Mouse (Mus musculus) liver, embryonic 14.5 days (tissue): ENCODE results near the gene Gpr183. TPM values are rescaled to one million over a fixed set of nuclear protein-coding genes. Genes with fewer than 3 reads are reported as not detected.

ENCODE experiments used
- ATAC-seq: fragments of 200-750 bp; cut with Nextera tagmentation; 2 replicates; pipeline ENCODE4 v1.8.0; 2017; ENCODE audit warnings: moderate number of reproducible peaks, mild to moderate bottlenecking, moderate library complexity; ENCODE audit not compliant: insufficient read depth
- DNase-seq, 3 experiments: peaks; one replicate each; pipeline ENCODE4 v3.0.0-alpha.2; 2012 to 2013; ENCODE audit warnings: low read depth in 3 of 3, low spot score in 3 of 3
- H3K27ac ChIP-seq: fragments of 300-500 bp; sonication (generic); 2 replicates; pipeline ENCODE4 v1.5.1; 2014; ENCODE audit warnings: moderate library complexity, mild to moderate bottlenecking, control low read depth, inconsistent platforms
- H3K27me3 ChIP-seq: fragments of 300-500 bp; sonication (generic); 2 replicates; pipeline ENCODE4 v1.6.1; 2014; ENCODE audit warnings: mild to moderate bottlenecking, low read length, moderate library complexity; ENCODE audit not compliant: control insufficient read depth, insufficient read depth
- H3K36me3 ChIP-seq: fragments of 300-500 bp; sonication (generic); replicated peaks from 2 replicates; pipeline ENCODE4 v1.6.1; 2014; ENCODE audit warnings: low read depth; ENCODE audit not compliant: control insufficient read depth, insufficient read depth
- H3K4me1 ChIP-seq, 2 experiments: fragments of 200-500 bp in 1 of 2; fragments of 300-500 bp in 1 of 2; sonication (generic) in 1 of 2; replicated peaks; 2 replicates each; pipeline ENCODE4 v1.6.1; 2012 to 2014; ENCODE audit warnings: antibody characterized with exemption in 1 of 2, inconsistent platforms in 1 of 2, low read length in 1 of 2; ENCODE audit not compliant: control insufficient read depth in 2 of 2, insufficient read depth in 2 of 2
- H3K4me2 ChIP-seq: fragments of 300-500 bp; sonication (generic); 2 replicates; pipeline ENCODE4 v1.6.1; 2014; ENCODE audit warnings: low read depth, mild to moderate bottlenecking, control low read depth, moderate library complexity
- H3K4me3 ChIP-seq, 2 experiments: fragments of 200-500 bp in 1 of 2; fragments of 300-500 bp in 1 of 2; sonication (generic) in 1 of 2; 2 replicates each; pipeline ENCODE4 v1.5.1; 2012 to 2014; ENCODE audit warnings: low read depth in 2 of 2, low read length in 2 of 2, mild to moderate bottlenecking in 2 of 2, control low read depth in 1 of 2, inconsistent platforms in 1 of 2, moderate library complexity in 1 of 2; ENCODE audit not compliant: insufficient read depth in 1 of 2
- H3K9ac ChIP-seq: fragments of 300-500 bp; sonication (generic); replicated peaks from 2 replicates; pipeline ENCODE4 v1.6.1; 2014; ENCODE audit warnings: mild to moderate bottlenecking, control low read depth, moderate library complexity
- H3K9me3 ChIP-seq: fragments of 300-500 bp; sonication (generic); 2 replicates; pipeline ENCODE4 v1.6.1; 2016; ENCODE audit warnings: low read length, mixed read lengths; ENCODE audit not compliant: control insufficient read depth
- CTCF ChIP-seq: IDR thresholded peaks from 2 replicates; pipeline ENCODE4 v1.5.1; 2016; ENCODE audit warnings: antibody characterized with exemption, low read depth, control low read depth
- EP300 ChIP-seq: IDR thresholded peaks from 2 replicates; pipeline ENCODE4 v1.6.1; 2016; ENCODE audit warnings: antibody characterized with exemption, low read depth
- WGBS: fragments of 180-500 bp; shearing (Covaris S2); extraction: QIAGEN DNeasy Blood & Tissue Kit; methylation state at CpG from one replicate; pipeline ENCODE4 v1.1.7; 2014; ENCODE audit not compliant: insufficient replicate concordance; 5-methylcytosine and 5-hydroxymethylcytosine counted together
- polyA plus RNA-seq, 2 experiments: library from polyadenylated mRNA; depleted of rRNA in 1 of 2; stranded (reverse) in 1 of 2; unstranded in 1 of 2; fragments of >200 nt; fragmentation: Nextera tagmentation in 1 of 2; extraction: Ambion mirVana in 1 of 2; gene quantifications; 2 replicates each; pipeline versions ENCODE4 v1.2.1 to v1.2.3; 2012 to 2014

Gene Gpr183
- polyA plus RNA-seq, 2 experiments = 0.62 to 0.75 TPM

GRCm38 (mm10) chr14:121954608-121955007, 10.4 kb downstream of the Gpr183 start:
- no peak overlapping the region for H3K9ac ChIP-seq
- no peaks in the 10 kb centered on the region for H3K27me3 ChIP-seq
- DNase-seq = no peak
- no peak for TF ChIP-seq EP300
- no peak for TF ChIP-seq CTCF
- H3K4me1 ChIP-seq = peaks cover 10 to 21% of the 10 kb centered on the region in 2 experiments
- H3K4me2 ChIP-seq = no peak overlapping the region
- no peaks in the 10 kb centered on the region for H3K36me3 ChIP-seq
- 92% methylated on average over 12 of the region's 12 CpGs for WGBS
- no peaks in the 10 kb centered on the region for H3K9me3 ChIP-seq
- H3K4me3 ChIP-seq = no peak overlapping the region
- no peak for ATAC-seq
- no peak overlapping the region for H3K27ac ChIP-seq

- TF ChIP-seq EP300 (no peak), CTCF (no peak)
- no peak overlapping the region for H3K4me3 ChIP-seq
- WGBS = 79% methylated on average over 11 of the region's 11 CpGs
- peaks cover 10 to 22% of the 10 kb centered on the region in 2 experiments for H3K4me1 ChIP-seq
- no peaks in the 10 kb centered on the region for H3K36me3 ChIP-seq
- no peak overlapping the region for H3K9ac ChIP-seq
- DNase-seq (no peak), ATAC-seq (no peak)
- H3K27me3 ChIP-seq = no peaks in the 10 kb centered on the region
- no peak overlapping the region for H3K4me2 ChIP-seq
- no peak overlapping the region for H3K27ac ChIP-seq
- no peaks in the 10 kb centered on the region for H3K9me3 ChIP-seq
Measured at GRCm38 (mm10) chr14:121954129-121954528, 10.9 kb downstream of the Gpr183 start.

- H3K4me1 ChIP-seq = peaks cover 10 to 22% of the 10 kb centered on the region in 2 experiments
- DNase-seq = no peak
- no peaks in the 10 kb centered on the region for H3K36me3 ChIP-seq
- no peak overlapping the region for H3K4me2 ChIP-seq
- 67% methylated on average over 5 of the region's 5 CpGs for WGBS
- TF ChIP-seq CTCF = no peak
- no peak for TF ChIP-seq EP300
- ATAC-seq = no peak
- H3K27ac ChIP-seq = no peak overlapping the region
- H3K9ac ChIP-seq = no peak overlapping the region
- H3K27me3 ChIP-seq = no peaks in the 10 kb centered on the region
- H3K4me3 ChIP-seq = no peak overlapping the region
- H3K9me3 ChIP-seq = no peaks in the 10 kb centered on the region
Measured at GRCm38 (mm10) chr14:121952046-121952400, 13.0 kb downstream of the Gpr183 start.

- H3K36me3 ChIP-seq = no peaks in the 10 kb centered on the region
- no peak overlapping the region for H3K27ac ChIP-seq
- peaks cover 10 to 19% of the 10 kb centered on the region in 2 experiments for H3K4me1 ChIP-seq
- no peaks in the 10 kb centered on the region for H3K9me3 ChIP-seq
- ATAC-seq (peak; percentile 76), DNase-seq (peak in 1 of 3 experiments; percentile 22)
- no peaks in the 10 kb centered on the region for H3K27me3 ChIP-seq
- no peak for TF ChIP-seq EP300
- TF ChIP-seq CTCF = no peak
- H3K9ac ChIP-seq = no peak overlapping the region
- H3K4me3 ChIP-seq = no peak overlapping the region
- 31% methylated on average over 2 of the region's 2 CpGs for WGBS
- H3K4me2 ChIP-seq = no peak overlapping the region
Measured at GRCm38 (mm10) chr14:121951399-121952045, 13.5 kb downstream of the Gpr183 start.

GRCm38 (mm10) chr14:121949897-121950296, 15.1 kb downstream of the Gpr183 start:
- Histone ChIP-seq H3K36me3 (no peaks in the 10 kb centered on the region), H3K9ac (no peak overlapping the region), H3K9me3 (no peaks in the 10 kb centered on the region), H3K27ac (no peak overlapping the region), H3K27me3 (no peaks in the 10 kb centered on the region), H3K4me3 (no peak overlapping the region), H3K4me2 (no peak overlapping the region), H3K4me1 (peaks cover 10 to 19% of the 10 kb centered on the region in 2 experiments)
- ATAC-seq (no peak), DNase-seq (no peak)
- no peak for TF ChIP-seq CTCF
- no peak for TF ChIP-seq EP300
- WGBS = 62% methylated on average over 5 of the region's 5 CpGs
